Mouse (Mus musculus) gastrocnemius, postnatal 4 days (tissue): Measurements from ENCODE around the gene Tmem266. TPM values are rescaled to one million over a fixed set of nuclear protein-coding genes. Genes with fewer than 3 reads are reported as not detected.
A peak's percentile ranks its signal among the peaks of the same experiment; 100 is the strongest.

Experiments used
- DNase-seq, 2 experiments: peaks; one replicate each; pipeline ENCODE4 v3.0.0; 2021 to 2022; ENCODE audit warnings: low spot score in 2 of 2, mixed read lengths in 2 of 2
- long read RNA-seq, 2 experiments: library from polyadenylated mRNA; stranded (forward); transcript quantifications; one replicate each; pipeline ENCODE4 v2.0.0; 2021
- total RNA-seq, 2 experiments: library from RNA; stranded (reverse); gene quantifications; 2 replicates each; pipeline ENCODE4 v1.2.3; 2021

Tmem266 gene
- total RNA-seq: under 1 TPM; 0.44 to 0.74 TPM
- long read RNA-seq, experiment 1, partial matches to known transcripts: 1 of 1 reads
- long read RNA-seq, experiment 1, other reads (novel, unspliced or antisense): 0 of 1 reads
- long read RNA-seq, experiment 2: 0 reads

GRCm38 (mm10) chr9:55326515-55327233, at the start of gene Tmem266, which contains the start of gene Nrg4:
Gene Tmem266, plus strand, starts transcription at chr9:55326913.
Gene Nrg4, minus strand, starts transcription at chr9:55326844.
- peak; percentile 52 to 74 for DNase-seq

- no peak for DNase-seq
Observed at GRCm38 (mm10) chr9:55277562-55277961, 49.2 kb upstream of the Tmem266 start.

GRCm38 (mm10) chr9:55279114-55279825, 47.4 kb upstream of the Tmem266 start:
- no peak for DNase-seq

GRCm38 (mm10) chr9:55283516-55283915, 43.2 kb upstream of the Tmem266 start:
- DNase-seq: no peak

- DNase-seq: no peak
Observed at GRCm38 (mm10) chr9:55285197-55285596, 41.5 kb upstream of the Tmem266 start.

- DNase-seq: no peak
Observed at GRCm38 (mm10) chr9:55289475-55290198, 37.1 kb upstream of the Tmem266 start.

- DNase-seq: no peak
Observed at GRCm38 (mm10) chr9:55291966-55292365, 34.7 kb upstream of the Tmem266 start.

- no peak for DNase-seq
Observed at GRCm38 (mm10) chr9:55296221-55296620, 30.5 kb upstream of the Tmem266 start.

GRCm38 (mm10) chr9:55307066-55307465, 19.6 kb upstream of the Tmem266 start:
- DNase-seq: no peak

- DNase-seq: no peak
Observed at GRCm38 (mm10) chr9:55307557-55307956, 19.2 kb upstream of the Tmem266 start.

- no peak for DNase-seq
Observed at GRCm38 (mm10) chr9:55308455-55308854, 18.3 kb upstream of the Tmem266 start.

- peak; percentile 25 to 60 for DNase-seq
Observed at GRCm38 (mm10) chr9:55311560-55311959, 15.2 kb upstream of the Tmem266 start.

GRCm38 (mm10) chr9:55313619-55314261, 13.0 kb upstream of the Tmem266 start:
- DNase-seq: no peak

- no peak for DNase-seq
Observed at GRCm38 (mm10) chr9:55322641-55323040, 4.1 kb upstream of the Tmem266 start.

- no peak for DNase-seq
Observed at GRCm38 (mm10) chr9:55324085-55324484, 2.6 kb upstream of the Tmem266 start.

GRCm38 (mm10) chr9:55324516-55324915, 2.2 kb upstream of the Tmem266 start:
- DNase-seq: no peak

- DNase-seq: no peak
Observed at GRCm38 (mm10) chr9:55325061-55325460, 1.7 kb upstream of the Tmem266 start.

- no peak for DNase-seq
Observed at GRCm38 (mm10) chr9:55325564-55326514, 874 bp upstream of the Tmem266 start.

- DNase-seq: no peak
Observed at GRCm38 (mm10) chr9:55327234-55327615, 512 bp downstream of the Tmem266 start.
